Mouse (Mus musculus) midbrain, embryonic 11.5 days (tissue): Measurements from ENCODE around the gene Prkag1. TPM values are rescaled to one million over a fixed set of nuclear protein-coding genes. Genes with fewer than 3 reads are reported as not detected.

Source experiments
- ATAC-seq: fragments of 200-750 bp; cut with Nextera tagmentation; 2 replicates; pipeline ENCODE4 v1.8.0; 2017; ENCODE audit warnings: moderate TSS enrichment, moderate library complexity; ENCODE audit not compliant: low FRiP score
- DNase-seq: peaks from one replicate; pipeline ENCODE4 v3.0.0; 2015; ENCODE audit warnings: low spot score; ENCODE audit errors: missing footprints
- H3K27ac ChIP-seq: fragments of 300-500 bp; sonication (generic); 2 replicates; pipeline ENCODE4 v1.5.1; 2014; ENCODE audit warnings: low read depth, low read length
- H3K27me3 ChIP-seq: fragments of 300-500 bp; sonication (generic); 2 replicates; pipeline ENCODE4 v1.6.1; 2014; ENCODE audit warnings: mild to moderate bottlenecking, low read length, moderate library complexity, mixed read lengths; ENCODE audit not compliant: control insufficient read depth, insufficient read depth
- H3K36me3 ChIP-seq: fragments of 300-500 bp; sonication (generic); 2 replicates; pipeline ENCODE4 v1.6.1; 2014; ENCODE audit warnings: mild to moderate bottlenecking, low read length, moderate library complexity, mixed read lengths; ENCODE audit not compliant: control insufficient read depth, insufficient read depth
- H3K4me1 ChIP-seq: fragments of 300-500 bp; sonication (generic); 2 replicates; pipeline ENCODE4 v1.6.1; 2014; ENCODE audit warnings: low read length; ENCODE audit not compliant: control insufficient read depth, insufficient read depth
- H3K4me2 ChIP-seq: fragments of 300-500 bp; sonication (generic); 2 replicates; pipeline ENCODE4 v1.6.1; 2014; ENCODE audit warnings: mild to moderate bottlenecking, moderate library complexity
- H3K4me3 ChIP-seq: fragments of 300-500 bp; sonication (generic); 2 replicates; pipeline ENCODE4 v1.5.1; 2014; ENCODE audit warnings: low read depth, low read length
- H3K9ac ChIP-seq: fragments of 300-500 bp; sonication (generic); 2 replicates; pipeline ENCODE4 v1.6.1; 2014; ENCODE audit warnings: low read length
- H3K9me3 ChIP-seq: fragments of 300-500 bp; sonication (generic); 2 replicates; pipeline ENCODE4 v1.6.1; 2016; ENCODE audit warnings: low read length; ENCODE audit not compliant: control insufficient read depth
- WGBS: fragments of 180-500 bp; shearing (Covaris S2); extraction: QIAGEN DNeasy Blood & Tissue Kit; methylation state at CpG from one replicate; pipeline ENCODE4 v1.1.7; 2014; 5-methylcytosine and 5-hydroxymethylcytosine counted together
- polyA plus RNA-seq: library from polyadenylated mRNA; unstranded; fragments of >200 nt; fragmentation: Nextera tagmentation; extraction: Ambion mirVana; gene quantifications from 2 replicates; pipeline ENCODE4 v1.2.1, GENCODE M21; 2014

Prkag1 gene
- polyA plus RNA-seq, 1 experiment from 2014 or later, result 81.4 TPM

GRCm38 (mm10) chr15:98868346-98869063 is 37.2 kb upstream of the Prkag1 start:
- H3K4me2 ChIP-seq, result peak overlapping the region; percentile 100
- peak overlapping the region; percentile 99 for H3K4me3 ChIP-seq
- DNase-seq (no peak), ATAC-seq (no peak)
- peaks cover 32% of the 10 kb centered on the region for H3K4me1 ChIP-seq
- H3K9ac ChIP-seq, result peak overlapping the region; percentile 95
- H3K27ac ChIP-seq, result no peak overlapping the region
- no peaks in the 10 kb centered on the region for H3K27me3 ChIP-seq
- 40% methylated on average over 11 of the region's 11 CpGs for whole genome bisulfite sequencing
- H3K9me3 ChIP-seq, result no peaks in the 10 kb centered on the region
- H3K36me3 ChIP-seq, result peaks cover 21% of the 10 kb centered on the region

- Histone ChIP-seq H3K36me3 (peaks cover 32% of the 10 kb centered on the region), H3K4me3 (no peak overlapping the region), H3K4me1 (peaks cover 28% of the 10 kb centered on the region), H3K9me3 (no peaks in the 10 kb centered on the region), H3K4me2 (no peak overlapping the region), H3K27me3 (no peaks in the 10 kb centered on the region), H3K9ac (no peak overlapping the region), H3K27ac (no peak overlapping the region)
- WGBS, result 82% methylated on average over 6 of the region's 6 CpGs
- no peak for DNase-seq
- ATAC-seq, result no peak
These were observed 36.0 kb upstream of the Prkag1 start for GRCm38 (mm10) chr15:98867321-98867720.

- Histone ChIP-seq H3K36me3 (peaks cover 40% of the 10 kb centered on the region), H3K27me3 (no peaks in the 10 kb centered on the region), H3K9ac (no peak overlapping the region), H3K4me2 (no peak overlapping the region), H3K4me3 (no peak overlapping the region), H3K27ac (no peak overlapping the region), H3K4me1 (peaks cover 28% of the 10 kb centered on the region), H3K9me3 (no peaks in the 10 kb centered on the region)
- ATAC-seq, result no peak
- WGBS, result 87% methylated on average over 5 of the region's 5 CpGs
- DNase-seq, result no peak
These were observed 35.2 kb upstream of the Prkag1 start for GRCm38 (mm10) chr15:98866501-98866900.

- no peak overlapping the region for H3K4me2 ChIP-seq
- no peak for DNase-seq
- no peaks in the 10 kb centered on the region for H3K27me3 ChIP-seq
- 96% methylated on average over 8 of the region's 8 CpGs for WGBS
- no peaks in the 10 kb centered on the region for H3K9me3 ChIP-seq
- no peak overlapping the region for H3K9ac ChIP-seq
- H3K4me3 ChIP-seq, result no peak overlapping the region
- ATAC-seq, result no peak
- H3K36me3 ChIP-seq, result peaks cover 47% of the 10 kb centered on the region
- H3K4me1 ChIP-seq, result peaks cover 28% of the 10 kb centered on the region
- no peak overlapping the region for H3K27ac ChIP-seq
These were observed 34.5 kb upstream of the Prkag1 start for GRCm38 (mm10) chr15:98865771-98866170.

- Histone ChIP-seq H3K27ac (no peak overlapping the region), H3K4me2 (no peak overlapping the region), H3K4me1 (peaks cover 23% of the 10 kb centered on the region), H3K9me3 (no peaks in the 10 kb centered on the region), H3K36me3 (peaks cover 53% of the 10 kb centered on the region), H3K27me3 (no peaks in the 10 kb centered on the region), H3K9ac (no peak overlapping the region), H3K4me3 (no peak overlapping the region)
- 91% methylated on average over 6 of the region's 6 CpGs for WGBS
- DNase-seq (no peak), ATAC-seq (no peak)
These were observed 33.6 kb upstream of the Prkag1 start for GRCm38 (mm10) chr15:98864951-98865350.

GRCm38 (mm10) chr15:98863451-98863958 is 32.2 kb upstream of the Prkag1 start:
- WGBS, result 92% methylated on average over 12 of the region's 12 CpGs
- Histone ChIP-seq H3K27ac (no peak overlapping the region), H3K9me3 (no peaks in the 10 kb centered on the region), H3K36me3 (peaks cover 59% of the 10 kb centered on the region), H3K9ac (no peak overlapping the region), H3K4me1 (peaks cover 8% of the 10 kb centered on the region), H3K4me3 (no peak overlapping the region), H3K4me2 (no peak overlapping the region), H3K27me3 (no peaks in the 10 kb centered on the region)
- no peak for ATAC-seq
- no peak for DNase-seq

- Histone ChIP-seq H3K9ac (no peak overlapping the region), H3K4me2 (no peak overlapping the region), H3K9me3 (no peaks in the 10 kb centered on the region), H3K27me3 (no peaks in the 10 kb centered on the region), H3K4me3 (no peak overlapping the region), H3K27ac (no peak overlapping the region), H3K36me3 (peaks cover 70% of the 10 kb centered on the region), H3K4me1 (no peaks in the 10 kb centered on the region)
- ATAC-seq, result no peak
- WGBS, result 89% methylated on average over 21 of the region's 21 CpGs
- no peak for DNase-seq
These were observed 30.5 kb upstream of the Prkag1 start for GRCm38 (mm10) chr15:98861701-98862410.

GRCm38 (mm10) chr15:98860921-98861320 is 29.6 kb upstream of the Prkag1 start:
- ATAC-seq, result no peak

GRCm38 (mm10) chr15:98859319-98860043 is 28.2 kb upstream of the Prkag1 start:
- H3K9me3 ChIP-seq, result no peaks in the 10 kb centered on the region
- DNase-seq (no peak), ATAC-seq (no peak)
- H3K27ac ChIP-seq, result no peak overlapping the region
- 85% methylated on average over 9 of the region's 9 CpGs for WGBS
- H3K4me3 ChIP-seq, result no peak overlapping the region
- H3K4me2 ChIP-seq, result no peak overlapping the region
- no peaks in the 10 kb centered on the region for H3K27me3 ChIP-seq
- no peaks in the 10 kb centered on the region for H3K4me1 ChIP-seq
- peaks cover 70% of the 10 kb centered on the region for H3K36me3 ChIP-seq
- H3K9ac ChIP-seq, result no peak overlapping the region

More at GRCm38 (mm10) chr15:98860921-98861320, 29.6 kb upstream of the Prkag1 start:
- H3K9me3 ChIP-seq, result no peaks in the 10 kb centered on the region
- H3K4me1 ChIP-seq, result no peaks in the 10 kb centered on the region
- no peaks in the 10 kb centered on the region for H3K27me3 ChIP-seq
- no peak overlapping the region for H3K4me3 ChIP-seq
- no peak for DNase-seq
- WGBS, result 96% methylated on average over 18 of the region's 18 CpGs
- H3K4me2 ChIP-seq, result no peak overlapping the region
- H3K9ac ChIP-seq, result no peak overlapping the region
- H3K27ac ChIP-seq, result no peak overlapping the region
- H3K36me3 ChIP-seq, result peaks cover 72% of the 10 kb centered on the region
